Mouse (Mus musculus): ENCODE data around the gene Metap1d. TPM values are rescaled to one million over a fixed set of nuclear protein-coding genes. Genes with fewer than 3 reads are reported as not detected.
A peak's percentile ranks its signal among the peaks of the same experiment; 100 is the strongest.

Gene Metap1d
- polyA plus RNA-seq, 1 experiment from 2014 or later, result 21.0 TPM

GRCm38 (mm10) chr2:71497175-71497574, 44.1 kb downstream of the Metap1d start:
- no peak for ATAC-seq (ENCODE audit: insufficient read depth)
- no peak overlapping the region for H3K4me2 ChIP-seq

GRCm38 (mm10) chr2:71499276-71500230, 46.5 kb downstream of the Metap1d start:
- Histone ChIP-seq H3K27ac (replicated peaks) (0 out of 2 replicates have a peak overlapping the region, but pooled peaks have one; percentile 11), H3K4me2 (peak overlapping the region; percentile 2; the same call in 1 of the 2 replicates)

More at GRCm38 (mm10) chr2:71497175-71497574, 44.1 kb downstream of the Metap1d start:
- 0 out of 2 replicates have a peak, but pooled peaks cover 4% of the 10 kb centered on the region for H3K4me1 ChIP-seq (replicated peaks)
- H3K9ac ChIP-seq, result no peak overlapping the region
- H3K27me3 ChIP-seq, result no peaks in the 10 kb centered on the region
- no peak overlapping the region for H3K4me3 ChIP-seq (replicated peaks)
- 68% methylated on average over 5 of the region's 5 CpGs for WGBS (ENCODE audit: insufficient replicate concordance)
- H3K36me3 ChIP-seq (replicated peaks), result no peaks in the 10 kb centered on the region
- no peak overlapping the region for H3K27ac ChIP-seq (replicated peaks)
- no peaks in the 10 kb centered on the region for H3K9me3 ChIP-seq (replicated peaks)

GRCm38 (mm10) chr2:71504852-71505251, 51.8 kb downstream of the Metap1d start:
- no peak overlapping the region for H3K27ac ChIP-seq (replicated peaks)
- no peak overlapping the region for H3K4me3 ChIP-seq (replicated peaks)
- no peak overlapping the region for H3K9ac ChIP-seq
- H3K4me2 ChIP-seq, result no peak overlapping the region
- H3K9me3 ChIP-seq (replicated peaks), result no peaks in the 10 kb centered on the region
- H3K27me3 ChIP-seq, result no peaks in the 10 kb centered on the region
- no peaks in the 10 kb centered on the region for H3K36me3 ChIP-seq (replicated peaks)
- ATAC-seq (ENCODE audit: insufficient read depth), result no peak
- H3K4me1 ChIP-seq (replicated peaks), result no peaks in the 10 kb centered on the region
- 64% methylated on average over 9 of the region's 9 CpGs for WGBS (ENCODE audit: insufficient replicate concordance)

More at GRCm38 (mm10) chr2:71499276-71500230, 46.5 kb downstream of the Metap1d start:
- 67% methylated on average over 16 of the region's 16 CpGs for WGBS (ENCODE audit: insufficient replicate concordance)
- Histone ChIP-seq H3K36me3 (replicated peaks) (no peaks in the 10 kb centered on the region), H3K9me3 (replicated peaks) (no peaks in the 10 kb centered on the region), H3K4me3 (replicated peaks) (no peak overlapping the region), H3K9ac (no peak overlapping the region), H3K27me3 (no peaks in the 10 kb centered on the region), H3K4me1 (replicated peaks) (0 out of 2 replicates have a peak, but pooled peaks cover 4% of the 10 kb centered on the region)
- ATAC-seq (ENCODE audit: insufficient read depth), result peak; percentile 37

GRCm38 (mm10) chr2:71511209-71511608, 58.1 kb downstream of the Metap1d start:
- H3K36me3 ChIP-seq (replicated peaks), result 0 out of 2 replicates have a peak, but pooled peaks cover 9% of the 10 kb centered on the region
- no peaks in the 10 kb centered on the region for H3K9me3 ChIP-seq (replicated peaks)
- ATAC-seq (ENCODE audit: insufficient read depth), result no peak
- H3K4me3 ChIP-seq (replicated peaks), result no peak overlapping the region
- H3K9ac ChIP-seq, result no peak overlapping the region
- no peak overlapping the region for H3K27ac ChIP-seq (replicated peaks)
- H3K27me3 ChIP-seq, result no peaks in the 10 kb centered on the region
- 86% methylated on average over 7 of the region's 7 CpGs for WGBS (ENCODE audit: insufficient replicate concordance)
- no peaks in the 10 kb centered on the region for H3K4me1 ChIP-seq (replicated peaks)
- no peak overlapping the region for H3K4me2 ChIP-seq

- H3K4me1 ChIP-seq (replicated peaks), result no peaks in the 10 kb centered on the region
- H3K9me3 ChIP-seq (replicated peaks), result no peaks in the 10 kb centered on the region
- 0 out of 2 replicates have a peak, but pooled peaks cover 9% of the 10 kb centered on the region for H3K36me3 ChIP-seq (replicated peaks)
- no peak overlapping the region for H3K27ac ChIP-seq (replicated peaks)
- no peak overlapping the region for H3K4me2 ChIP-seq
- ATAC-seq (ENCODE audit: insufficient read depth), result no peak
- no peak overlapping the region for H3K4me3 ChIP-seq (replicated peaks)
- H3K9ac ChIP-seq, result no peak overlapping the region
- no peaks in the 10 kb centered on the region for H3K27me3 ChIP-seq
- whole genome bisulfite sequencing (ENCODE audit: insufficient replicate concordance), result 80% methylated on average over 9 of the region's 9 CpGs
Observed at GRCm38 (mm10) chr2:71512326-71512725, 59.2 kb downstream of the Metap1d start.

GRCm38 (mm10) chr2:71516995-71517394, 63.9 kb downstream of the Metap1d start:
- no peak overlapping the region for H3K27ac ChIP-seq (replicated peaks)
- 69% methylated on average over 4 of the region's 4 CpGs for WGBS (ENCODE audit: insufficient replicate concordance)
- no peak for ATAC-seq (ENCODE audit: insufficient read depth)
- no peak overlapping the region for H3K9ac ChIP-seq
- no peaks in the 10 kb centered on the region for H3K9me3 ChIP-seq (replicated peaks)
- H3K4me1 ChIP-seq (replicated peaks), result no peaks in the 10 kb centered on the region
- H3K27me3 ChIP-seq, result 0 out of 2 replicates have a peak, but pooled peaks cover 7% of the 10 kb centered on the region
- no peak overlapping the region for H3K4me3 ChIP-seq (replicated peaks)
- H3K4me2 ChIP-seq, result no peak overlapping the region
- H3K36me3 ChIP-seq (replicated peaks), result 0 out of 2 replicates have a peak, but pooled peaks cover 6% of the 10 kb centered on the region

GRCm38 (mm10) chr2:71517466-71518099, 64.5 kb downstream of the Metap1d start:
- Histone ChIP-seq H3K27me3 (peaks cover 9% of the 10 kb centered on the region), H3K36me3 (replicated peaks) (0 out of 2 replicates have a peak, but pooled peaks cover under 1% of the 10 kb centered on the region), H3K27ac (replicated peaks) (no peak overlapping the region), H3K9me3 (replicated peaks) (no peaks in the 10 kb centered on the region), H3K4me1 (replicated peaks) (no peaks in the 10 kb centered on the region), H3K4me3 (replicated peaks) (no peak overlapping the region), H3K4me2 (no peak overlapping the region), H3K9ac (no peak overlapping the region)
- WGBS (ENCODE audit: insufficient replicate concordance), result 73% methylated on average over 8 of the region's 8 CpGs
- no peak for ATAC-seq (ENCODE audit: insufficient read depth)

GRCm38 (mm10) chr2:71522871-71523270, 69.8 kb downstream of the Metap1d start:
- Histone ChIP-seq H3K4me1 (replicated peaks) (no peaks in the 10 kb centered on the region), H3K9me3 (replicated peaks) (no peaks in the 10 kb centered on the region), H3K36me3 (replicated peaks) (no peaks in the 10 kb centered on the region), H3K4me3 (replicated peaks) (no peak overlapping the region), H3K27me3 (peaks cover 62% of the 10 kb centered on the region), H3K4me2 (no peak overlapping the region), H3K27ac (replicated peaks) (no peak overlapping the region), H3K9ac (no peak overlapping the region)
- no peak for ATAC-seq (ENCODE audit: insufficient read depth)
- 22% methylated on average over 4 of the region's 4 CpGs for WGBS (ENCODE audit: insufficient replicate concordance)

- H3K27me3 ChIP-seq, result peaks cover 68% of the 10 kb centered on the region
- no peak for ATAC-seq (ENCODE audit: insufficient read depth)
- peaks cover 3% of the 10 kb centered on the region for H3K4me1 ChIP-seq (replicated peaks)
- no peak overlapping the region for H3K4me3 ChIP-seq (replicated peaks)
- no peaks in the 10 kb centered on the region for H3K36me3 ChIP-seq (replicated peaks)
- no peak overlapping the region for H3K9ac ChIP-seq
- no peak overlapping the region for H3K4me2 ChIP-seq
- H3K27ac ChIP-seq (replicated peaks), result no peak overlapping the region
- 28% methylated on average over 4 of the region's 4 CpGs for WGBS (ENCODE audit: insufficient replicate concordance)
- H3K9me3 ChIP-seq (replicated peaks), result no peaks in the 10 kb centered on the region
Observed at GRCm38 (mm10) chr2:71523431-71523830, 70.4 kb downstream of the Metap1d start.

- Histone ChIP-seq H3K27me3 (peaks cover 81% of the 10 kb centered on the region), H3K4me1 (replicated peaks) (peaks cover 16% of the 10 kb centered on the region), H3K27ac (replicated peaks) (no peak overlapping the region), H3K9ac (no peak overlapping the region), H3K4me2 (no peak overlapping the region), H3K36me3 (replicated peaks) (no peaks in the 10 kb centered on the region), H3K9me3 (replicated peaks) (no peaks in the 10 kb centered on the region), H3K4me3 (replicated peaks) (no peak overlapping the region)
- WGBS (ENCODE audit: insufficient replicate concordance), result 31% methylated on average over 13 of the region's 13 CpGs
- ATAC-seq (ENCODE audit: insufficient read depth), result no peak
Observed at GRCm38 (mm10) chr2:71524763-71525162, 71.7 kb downstream of the Metap1d start.
